Mouse (Mus musculus) cerebellum, adult 2 months (tissue): ENCODE measurements around the gene Pink1.

Experiments
- CTCF ChIP-seq: fragments of 200-500 bp; IDR thresholded peaks from 2 replicates; pipeline ENCODE4 v1.5.1; 2011; ENCODE audit warnings: low read depth, mild to moderate bottlenecking, control low read depth, low read length, moderate library complexity, borderline replicate concordance; ENCODE audit not compliant: insufficient read depth
- POLR2A ChIP-seq: fragments of 200-500 bp; IDR thresholded peaks from 2 replicates; pipeline ENCODE4 v1.6.1; 2011; ENCODE audit warnings: low read length, control low read depth, borderline replicate concordance; ENCODE audit not compliant: insufficient read depth

DNA sequence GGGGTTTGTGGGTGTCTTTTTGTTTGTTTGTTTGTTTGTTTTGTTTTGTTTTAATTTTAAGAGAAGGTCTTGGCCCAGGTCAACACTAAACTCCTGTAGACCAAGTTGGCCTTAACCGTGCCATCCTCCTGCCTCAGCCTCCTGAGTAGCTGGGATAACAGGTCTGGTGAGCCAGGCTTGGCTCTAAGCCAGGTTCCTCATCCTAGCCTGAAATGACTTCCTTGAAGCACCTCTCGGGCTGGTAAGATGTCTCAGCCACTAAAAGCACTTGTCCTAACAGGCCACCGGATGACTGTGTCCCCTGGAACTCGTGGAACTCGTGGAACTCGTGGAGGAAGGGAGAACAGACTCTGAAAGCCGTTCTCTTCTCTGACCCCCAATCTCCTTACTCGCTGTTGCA lies 30.0 kb upstream of the Pink1 start:
- TF ChIP-seq CTCF (no peak), POLR2A (no peak)
